Mouse (Mus musculus): ENCODE measurements around the gene Wnt5b.

DNA sequence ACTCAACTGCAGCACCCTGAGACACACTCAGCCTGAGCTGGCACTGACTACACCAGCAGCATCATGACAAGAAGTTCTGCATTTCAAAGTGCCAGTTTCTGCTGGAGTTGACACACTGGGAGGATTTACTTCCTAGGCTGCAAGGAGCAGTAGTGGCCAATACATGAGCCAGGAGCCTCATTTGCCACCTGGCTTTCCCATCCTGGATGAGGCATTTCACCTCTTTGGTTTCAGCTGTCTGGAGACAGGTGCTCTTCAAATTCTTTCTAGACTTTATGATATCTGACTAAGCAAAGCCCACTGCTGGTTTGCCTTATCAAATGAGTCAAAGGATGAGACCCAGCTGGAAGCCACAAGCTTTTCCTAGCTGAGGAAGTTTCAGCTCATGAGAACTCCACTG is 43.3 kb upstream of the Wnt5b start:
- TF ChIP-seq CTCF (IDR thresholded peaks at IDR 0.05; ENCODE audit: borderline replicate concordance, insufficient read depth, low read length) (no peak), POLR2A (IDR thresholded peaks at IDR 0.05; ENCODE audit: low read depth, low read length) (no peak)

All from embryonic fibroblast, embryonic 13.5 days (primary cell).